Mouse (Mus musculus): ENCODE data around the gene Cracr2b.
A peak's percentile ranks its signal among the peaks of the same experiment; 100 is the strongest.

The Cracr2b gene

GRCm38 (mm10) chr7:141455610-141456314 is 5.1 kb upstream of the Cracr2b start:
- DNase-seq = peak; percentile 74 to 84

- DNase-seq = no peak
Measured at GRCm38 (mm10) chr7:141456739-141457138, 4.2 kb upstream of the Cracr2b start.

DNA sequence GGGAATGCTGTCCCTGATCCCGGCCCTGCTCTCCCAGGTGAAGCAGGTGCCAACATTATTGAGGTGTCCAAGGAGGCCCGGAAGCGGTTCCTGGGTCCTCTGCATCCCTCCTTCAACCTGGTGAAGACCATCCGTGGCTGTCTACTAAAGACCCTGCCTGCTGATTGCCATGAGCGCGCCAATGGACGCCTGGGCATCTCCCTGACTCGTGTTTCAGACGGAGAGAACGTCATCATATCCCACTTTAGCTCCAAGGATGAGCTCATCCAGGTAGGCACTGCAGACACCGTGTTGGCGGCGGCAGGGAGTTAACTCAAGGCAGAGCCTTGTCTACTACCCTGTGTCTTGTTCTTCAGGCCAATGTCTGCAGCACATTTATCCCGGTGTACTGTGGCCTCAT is 3.7 kb upstream of the Cracr2b start:
- DNase-seq = no peak

GRCm38 (mm10) chr7:141457986-141458660 is 2.8 kb upstream of the Cracr2b start:
- peak; percentile 74 to 80 for DNase-seq

- DNase-seq = no peak
Measured at GRCm38 (mm10) chr7:141458661-141459060, 2.2 kb upstream of the Cracr2b start.

DNA sequence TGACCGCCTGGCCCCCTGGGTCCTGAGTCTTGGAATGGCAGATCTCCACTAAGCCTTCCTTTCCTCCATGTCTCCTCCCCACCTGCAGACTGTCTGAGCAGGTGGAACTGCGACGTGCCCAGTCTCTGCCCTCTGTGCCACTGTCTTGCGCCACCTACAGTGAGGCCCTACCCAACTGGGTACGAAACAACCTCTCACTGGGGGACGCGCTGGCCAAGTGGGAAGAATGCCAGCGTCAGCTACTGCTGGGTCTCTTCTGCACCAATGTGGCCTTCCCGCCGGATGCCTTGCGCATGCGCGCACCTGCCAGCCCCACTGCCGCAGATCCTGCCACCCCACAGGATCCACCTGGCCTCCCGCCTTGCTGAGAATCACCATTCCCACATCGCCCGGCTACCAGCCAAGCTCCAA is 1.6 kb upstream of the Cracr2b start:
- no peak for DNase-seq

DNA sequence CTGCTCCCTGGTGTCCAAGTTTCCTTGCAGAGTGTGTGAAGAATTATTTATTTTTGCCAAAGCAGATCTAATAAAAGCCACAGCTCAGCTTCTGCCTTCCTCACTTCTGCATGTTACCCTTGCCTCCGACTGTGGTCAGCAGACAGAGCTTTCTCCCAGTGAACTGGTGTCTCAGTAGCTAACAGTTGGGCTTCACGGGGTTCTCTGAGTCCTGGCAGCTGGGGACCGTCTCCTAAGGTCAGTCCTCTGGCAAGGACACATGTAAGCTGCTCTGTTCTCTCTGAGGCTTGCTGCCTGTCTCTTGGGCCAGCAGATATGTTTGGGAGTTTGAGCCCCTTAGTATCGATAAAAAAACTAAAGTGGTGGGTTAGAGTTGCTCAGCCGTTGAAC is 898 bp upstream of the Cracr2b start:
- peak; percentile 52 to 60 for DNase-seq

- DNase-seq = peak; percentile 61 to 71
Measured at GRCm38 (mm10) chr7:141461521-141462332, 833 bp downstream of the Cracr2b start.

GRCm38 (mm10) chr7:141462333-141462821 is 1.5 kb downstream of the Cracr2b start:
- DNase-seq = peak; percentile 53 to 69

DNA sequence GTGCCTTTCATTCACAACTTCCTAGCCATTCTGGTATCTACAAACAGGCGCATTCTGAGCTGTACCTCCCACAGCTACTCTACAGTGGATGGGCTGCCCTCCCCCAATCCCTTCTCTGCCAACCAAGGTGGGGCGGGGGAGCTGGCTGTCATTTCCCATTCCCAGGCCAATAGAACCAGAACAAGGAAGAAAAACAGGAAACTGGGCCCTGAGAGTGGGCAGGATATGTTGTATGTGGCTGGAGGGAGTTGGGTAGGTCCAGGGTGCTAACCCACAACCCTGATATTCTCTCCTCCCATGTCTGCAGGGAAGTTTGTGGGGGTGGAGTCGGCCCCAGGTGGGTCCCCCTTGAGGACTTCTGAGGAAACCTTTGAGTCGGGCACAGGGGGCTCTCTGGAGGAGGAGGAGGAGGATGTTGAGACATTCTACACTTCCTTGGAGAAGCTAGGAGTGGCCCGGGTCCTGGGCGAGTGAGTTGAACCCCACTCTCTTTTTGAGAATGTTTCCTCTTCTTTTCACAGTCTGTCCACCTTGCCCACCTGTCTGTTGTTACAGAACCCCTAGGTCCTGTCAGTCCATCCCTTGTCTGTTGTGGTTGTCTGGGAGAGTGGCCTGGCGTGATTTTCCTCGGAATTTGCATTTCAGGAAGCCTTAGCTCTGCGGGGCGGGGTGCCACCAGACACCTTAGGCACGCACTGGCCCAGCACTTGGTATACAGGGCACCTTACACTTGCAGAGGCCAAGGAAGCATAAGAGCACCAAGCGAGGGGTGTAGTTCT is 3.1 kb downstream of the Cracr2b start:
- DNase-seq = peak; percentile 65 to 76

GRCm38 (mm10) chr7:141464603-141465201 is 3.8 kb downstream of the Cracr2b start:
- DNase-seq = peak; percentile 71 to 83

DNA sequence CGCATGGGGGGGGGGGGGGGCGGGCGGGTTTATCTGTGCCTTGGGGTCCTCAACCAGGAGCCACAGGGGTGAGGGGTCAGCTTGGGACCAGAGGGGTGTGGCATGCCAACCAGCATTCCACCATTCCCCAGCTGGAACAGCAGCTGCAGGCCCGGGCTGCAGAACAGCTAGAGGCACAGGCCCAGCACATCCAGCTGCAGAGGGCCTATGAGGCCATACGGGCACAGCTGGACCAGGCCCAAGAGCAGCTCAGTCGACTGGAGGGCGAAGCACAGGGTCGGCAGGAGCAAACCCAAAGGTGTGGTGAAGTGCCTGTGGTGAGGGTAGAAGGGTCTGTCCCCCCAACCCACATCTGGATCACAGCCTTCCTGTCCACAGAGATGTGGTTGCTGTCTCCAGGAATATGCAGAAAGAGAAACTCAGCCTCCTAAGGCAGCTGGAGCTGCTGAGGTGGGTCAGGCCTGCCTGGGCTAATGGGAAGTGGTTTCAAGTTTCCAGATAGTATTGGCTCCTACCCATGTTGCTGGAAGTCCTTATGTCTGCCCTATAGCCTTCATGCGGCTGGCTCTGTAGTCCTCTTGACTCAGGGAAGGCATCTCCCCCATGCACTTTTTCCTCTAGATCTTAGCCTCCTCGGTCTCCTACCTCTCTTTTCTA is 4.6 kb downstream of the Cracr2b start:
- DNase-seq = peak in 1 of 2 experiments; percentile 45

DNA sequence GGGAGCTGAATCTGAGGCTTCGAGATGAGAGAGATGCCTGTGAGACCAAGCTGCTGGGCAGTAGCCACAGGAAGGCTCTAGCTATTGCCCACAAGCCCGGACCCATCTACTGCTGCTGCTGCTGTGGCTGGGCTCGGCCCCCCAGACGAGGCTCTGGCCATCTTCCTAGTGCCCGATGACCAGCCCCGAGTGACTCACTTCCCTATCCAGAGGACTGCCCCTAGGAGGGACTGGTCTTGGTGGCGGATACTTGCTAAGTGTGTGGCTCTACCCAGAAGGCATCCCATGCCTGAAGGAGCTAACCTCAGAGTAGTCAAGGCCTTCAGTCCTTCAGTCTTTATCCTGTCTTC is 5.1 kb downstream of the Cracr2b start:
- DNase-seq = peak in 1 of 2 experiments; percentile 24

GRCm38 (mm10) chr7:141466607-141467148 is 5.8 kb downstream of the Cracr2b start:
- no peak for DNase-seq

DNA sequence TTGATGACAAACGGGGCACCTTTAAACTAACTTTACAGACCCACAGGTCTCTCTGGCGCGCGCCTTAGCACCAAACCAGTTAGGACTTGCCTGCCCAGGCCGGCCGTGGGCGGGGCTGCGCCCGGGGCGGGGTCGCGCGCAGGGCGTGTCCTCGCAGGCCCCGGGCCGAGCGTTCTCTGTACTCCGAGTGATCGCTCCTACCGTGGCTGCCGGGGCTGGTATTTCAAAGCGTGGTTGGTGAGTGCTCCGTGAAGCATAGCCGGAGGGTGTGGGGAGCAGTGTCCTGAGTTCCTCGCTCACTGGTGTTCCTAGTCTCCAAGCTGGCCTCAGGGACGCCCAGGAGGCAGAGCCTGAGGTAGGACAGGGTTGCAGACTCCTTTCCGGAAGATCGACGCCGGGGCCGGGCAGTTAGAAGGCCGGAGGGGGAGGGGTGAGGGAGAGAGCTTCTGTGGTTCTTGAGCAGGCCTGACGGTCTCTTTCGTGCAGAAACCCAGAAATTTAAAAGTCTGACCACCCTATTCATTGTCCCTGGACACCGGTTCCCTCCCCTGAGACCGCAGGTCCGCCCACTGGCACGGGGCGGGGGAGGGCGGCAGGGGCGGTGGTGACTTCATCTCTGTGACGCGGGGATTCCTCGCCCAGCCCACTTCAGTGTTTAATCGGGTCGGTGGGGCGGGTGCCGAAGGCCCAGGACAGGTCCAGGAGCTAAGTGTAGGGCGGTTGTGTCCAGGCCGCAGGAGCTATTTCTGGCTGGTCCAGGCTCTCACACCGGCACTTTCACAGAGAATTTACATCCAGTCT is 6.5 kb downstream of the Cracr2b start, which contains the start of gene Cd151:
Cd151 (plus strand) TSS at position 163 of the 801 bp plus-strand sequence.
- DNase-seq = peak; percentile 93 to 96

DNA sequence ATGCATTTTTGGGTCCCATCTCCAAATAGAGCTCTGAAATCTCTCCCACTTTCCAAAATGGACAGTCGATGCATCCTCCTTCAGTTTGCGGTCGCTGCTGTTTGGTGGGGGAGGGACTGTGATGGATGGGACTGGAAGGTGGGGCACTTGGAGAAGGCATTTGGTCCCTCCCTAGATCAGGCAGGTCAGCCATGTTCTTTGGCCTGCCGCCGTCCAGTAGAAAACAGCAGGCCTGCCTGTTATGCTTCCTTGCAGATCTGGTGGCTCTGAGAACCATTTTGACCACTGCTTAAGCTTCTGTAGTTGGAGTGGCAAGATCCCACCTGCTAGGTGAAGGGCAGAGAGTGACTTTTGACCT is 7.2 kb downstream of the Cracr2b start:
- DNase-seq = peak; percentile 63 to 73

DNA sequence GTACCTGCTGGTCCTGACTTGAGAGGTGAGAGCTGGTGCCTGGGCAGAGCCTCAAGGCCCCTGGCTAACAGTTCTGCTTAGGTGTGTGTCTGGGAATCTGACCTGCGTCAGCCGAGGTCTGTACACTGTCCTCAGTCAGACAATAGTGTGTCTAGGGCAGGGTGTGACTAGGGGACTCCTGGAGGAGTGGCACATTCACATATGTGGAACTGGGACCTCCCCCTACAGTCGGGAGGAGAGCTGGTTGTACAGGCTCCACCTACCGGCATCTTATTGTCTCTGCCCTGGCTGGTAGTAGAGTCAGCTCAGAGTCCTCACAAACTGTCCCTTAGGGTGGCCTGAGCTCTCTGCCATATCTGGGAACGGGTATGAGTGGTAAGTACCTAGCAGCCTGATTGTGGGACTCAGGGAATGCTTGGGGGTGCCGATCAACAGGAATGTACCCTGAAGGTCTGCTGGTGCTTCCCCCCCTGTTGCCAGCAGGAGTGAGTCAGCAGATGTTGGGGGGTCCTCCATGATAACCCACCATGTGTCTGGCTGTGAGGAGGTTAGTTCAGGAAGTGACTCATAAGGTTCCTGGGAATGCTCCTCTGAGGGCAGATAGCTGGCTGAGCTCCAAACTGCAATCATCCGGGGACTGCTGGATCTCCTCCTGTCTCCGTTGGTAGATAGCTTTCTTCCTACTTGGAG is 7.8 kb downstream of the Cracr2b start:
- peak; percentile 72 to 85 for DNase-seq

DNA sequence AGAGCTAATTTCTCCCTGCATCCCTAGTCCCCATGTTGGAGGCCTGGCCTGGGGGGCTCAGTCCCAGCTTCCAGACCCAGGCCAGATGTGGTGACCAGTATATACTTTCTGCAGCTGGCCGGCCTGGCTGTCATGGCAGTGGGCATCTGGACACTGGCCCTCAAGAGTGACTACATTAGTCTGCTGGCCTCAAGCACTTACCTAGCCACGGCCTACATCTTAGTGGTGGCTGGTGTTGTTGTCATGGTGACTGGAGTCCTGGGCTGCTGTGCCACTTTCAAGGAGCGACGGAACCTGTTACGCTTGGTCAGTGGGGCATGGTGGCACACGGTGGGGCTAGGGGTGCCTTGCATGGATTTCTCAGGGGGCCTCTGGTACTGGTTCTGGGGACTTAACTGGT is 8.5 kb downstream of the Cracr2b start:
- peak in 1 of 2 experiments; percentile 39 for DNase-seq

DNA sequence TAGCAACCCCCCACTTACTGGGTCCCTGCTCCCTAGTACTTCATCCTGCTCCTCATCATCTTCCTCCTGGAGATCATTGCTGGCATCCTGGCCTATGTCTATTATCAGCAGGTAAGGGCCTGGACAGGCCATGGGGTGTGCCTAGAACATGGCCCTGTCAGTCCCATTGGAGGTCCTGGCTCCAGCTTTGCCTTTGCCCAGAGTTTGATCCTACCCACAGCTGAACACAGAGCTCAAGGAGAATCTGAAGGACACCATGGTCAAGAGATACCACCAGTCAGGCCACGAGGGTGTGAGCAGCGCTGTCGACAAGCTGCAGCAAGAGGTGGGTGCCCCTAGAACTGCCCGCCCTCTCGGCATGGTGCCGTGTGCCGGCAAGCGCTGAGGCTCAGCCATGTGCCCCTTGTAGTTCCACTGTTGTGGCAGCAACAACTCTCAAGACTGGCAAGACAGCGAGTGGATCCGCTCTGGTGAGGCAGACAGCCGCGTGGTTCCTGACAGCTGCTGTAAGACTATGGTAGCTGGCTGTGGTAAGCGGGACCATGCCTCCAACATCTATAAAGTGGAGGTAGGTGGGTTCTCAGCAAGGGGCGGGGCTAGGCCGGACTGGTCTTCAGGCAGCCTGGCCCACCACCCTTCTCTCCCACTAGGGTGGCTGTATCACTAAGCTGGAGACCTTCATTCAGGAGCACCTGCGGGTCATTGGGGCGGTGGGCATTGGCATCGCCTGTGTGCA is 9.2 kb downstream of the Cracr2b start:
- DNase-seq = no peak

Data from kidney, postnatal 4 days (tissue).